Mouse (Mus musculus) G1E (cell line): ENCODE data around the gene Mroh9.

Source experiments
- CTCF ChIP-seq: IDR thresholded peaks from 2 replicates; pipeline ENCODE4 v1.5.1; 2012; ENCODE audit warnings: low read depth, low read length, inconsistent platforms, mixed read lengths
- GATA1 ChIP-seq: IDR thresholded peaks from 2 replicates; pipeline ENCODE4 v1.6.1; 2012; ENCODE audit warnings: borderline replicate concordance, low read length, inconsistent platforms, mixed read lengths
- GATA2 ChIP-seq: IDR thresholded peaks from 2 replicates; pipeline ENCODE4 v1.6.1; 2012; ENCODE audit warnings: low read depth, low read length, inconsistent platforms, borderline replicate concordance
- POLR2AphosphoS5 ChIP-seq: IDR thresholded peaks from 2 replicates; pipeline ENCODE4 v1.6.1; 2012; ENCODE audit warnings: low read depth, low read length, inconsistent platforms; ENCODE audit not compliant: insufficient replicate concordance
- TAL1 ChIP-seq: conservative IDR thresholded peaks from 2 replicates; pipeline ENCODE4 v1.6.1; 2012; ENCODE audit warnings: low read depth, low read length, inconsistent platforms, mixed read lengths

DNA sequence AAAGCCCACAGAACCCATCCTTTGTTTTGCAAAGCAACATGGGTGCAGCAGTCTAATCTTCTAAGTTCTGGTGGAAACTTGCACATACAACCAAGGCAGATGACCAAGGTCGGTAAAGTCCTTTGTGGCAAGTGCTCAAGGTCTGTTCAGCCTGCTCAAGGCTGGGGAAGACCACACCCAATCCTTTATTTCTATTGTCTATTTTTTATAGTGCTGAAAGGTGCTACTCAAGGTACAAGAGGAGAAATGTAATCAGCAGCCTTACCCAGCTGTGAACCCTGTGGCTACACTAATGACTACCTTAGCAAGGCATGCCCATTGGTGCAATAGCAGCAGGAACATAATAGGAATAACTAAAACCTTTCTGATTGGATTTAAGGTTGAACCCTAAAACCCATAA is 36.9 kb upstream of the Mroh9 start:
- TF ChIP-seq CTCF (no peak), GATA2 (no peak), GATA1 (no peak), POLR2AphosphoS5 (no peak), TAL1 (no peak)
